Mouse (Mus musculus) brain, embryonic 14.5 days (tissue): ENCODE measurements around the gene Timp3.

Source experiments
- CTCF ChIP-seq: fragments of 200-500 bp; IDR thresholded peaks from 2 replicates; pipeline ENCODE4 v1.5.1; 2012; ENCODE audit warnings: inconsistent platforms, mild to moderate bottlenecking, moderate library complexity, borderline replicate concordance; ENCODE audit not compliant: insufficient read depth, insufficient read length; ENCODE audit errors: extremely low read depth
- POLR2A ChIP-seq: fragments of 200-500 bp; IDR thresholded peaks from 2 replicates; pipeline ENCODE4 v1.6.1; 2012; ENCODE audit warnings: mild to moderate bottlenecking, inconsistent platforms, borderline replicate concordance; ENCODE audit not compliant: poor library complexity, insufficient read depth, insufficient read length, severe bottlenecking; ENCODE audit errors: extremely low read depth

- TF ChIP-seq POLR2A (peak; percentile 43; the same call in 1 of the 2 replicates), CTCF (no peak)
These were observed at the start of gene Timp3 for GRCm38 (mm10) chr10:86300293-86301116.
